ENCODE assay signal across 15 mouse cellular contexts in the genomic region with DNA sequence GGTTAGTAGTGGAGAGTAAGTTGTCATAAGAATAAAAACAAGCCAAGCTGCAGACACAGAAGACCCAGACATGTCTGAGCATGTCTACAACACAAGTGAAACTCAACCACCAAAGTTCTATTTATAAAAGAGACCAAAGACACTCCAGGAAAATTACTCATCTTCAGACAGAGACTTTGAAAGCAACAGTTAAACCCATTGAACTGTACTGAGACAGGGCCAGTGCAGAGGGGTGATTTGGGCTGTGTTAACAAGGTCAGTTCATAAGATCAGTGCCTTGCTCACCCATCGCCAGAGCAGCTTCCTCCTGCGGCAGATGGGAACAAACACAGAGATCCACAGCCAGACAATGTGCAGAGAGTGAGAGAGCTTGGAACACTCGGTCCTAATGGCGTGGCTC. TPM values are rescaled to one million over a fixed set of nuclear protein-coding genes. Genes with fewer than 3 reads are reported as not detected.
DNase-seq lines count a peak whose midpoint lies in the region; ATAC-seq and TF ChIP-seq lines count a peak whose summit lies in the region.
"Had no signal": no experiment of that assay in that cellular context is flagged by ENCODE, and none has a peak within 500 bp of the region (broad histone marks: within the 10 kb centered on the region; RNA-seq: fewer than 3 reads in every experiment).

No protein-coding gene starts in this region.

- H3K4me3 ChIP-seq in kidney, adult 2 months (ENCODE audit: insufficient read depth, low read depth, low read length) = no peak overlapping the region
- no peak overlapping the region for H3K4me3 ChIP-seq in C2C12 (ENCODE audit: insufficient read depth, poor library complexity, severe bottlenecking)
- peak overlapping the region; percentile 18; the same call in 1 of the 2 replicates for H3K4me3 ChIP-seq in bone marrow macrophage, adult 2 months (ENCODE audit: insufficient read depth, low read length)
- no peak overlapping the region for H3K4me3 ChIP-seq in stomach, postnatal 0 days (ENCODE audit: low read depth, low read length)
- H3K4me3 ChIP-seq in hindbrain, embryonic 10.5 days = no peak overlapping the region
- H3K4me3 ChIP-seq: heart, embryonic 15.5 days; liver, embryonic 15.5 days; midbrain, embryonic 13.5 days had no signal

- no peak overlapping the region for H3K4me2 ChIP-seq in stomach, postnatal 0 days (replicated peaks; ENCODE audit: low read depth)
- H3K4me2 ChIP-seq: heart, embryonic 15.5 days; liver, embryonic 15.5 days; midbrain, embryonic 13.5 days had no signal

- 36% methylated on average over 4 of the region's 4 CpGs for WGBS in kidney, adult 2 months
- WGBS in stomach, postnatal 0 days = 26% methylated on average over 4 of the region's 4 CpGs
- 70% methylated on average over 4 of the region's 4 CpGs for WGBS in hindbrain, embryonic 10.5 days

- no peak for TF ChIP-seq CTCF in kidney, adult 2 months (conservative IDR thresholded peaks at IDR 0.05; ENCODE audit: insufficient read depth, insufficient read length, low read depth, low read length)
- no peak for TF ChIP-seq CTCF in C2C12 (IDR thresholded peaks at IDR 0.05; ENCODE audit: control insufficient read depth, insufficient read depth, insufficient read length)
- no peak for TF ChIP-seq CTCF in bone marrow macrophage, adult 2 months (IDR thresholded peaks at IDR 0.05; ENCODE audit: low read depth, low read length)
- no peak for TF ChIP-seq CTCF in stomach, postnatal 0 days (IDR thresholded peaks at IDR 0.05; ENCODE audit: low read depth)

- H3K79me3 ChIP-seq in C2C12 (ENCODE audit: low read depth) = no peaks in the 10 kb centered on the region

- H3K9ac ChIP-seq in stomach, postnatal 0 days (ENCODE audit: low read length) = no peak overlapping the region
- H3K9ac ChIP-seq: heart, embryonic 15.5 days; liver, embryonic 15.5 days; midbrain, embryonic 13.5 days had no signal

- H3K9me3 ChIP-seq in stomach, postnatal 0 days (ENCODE audit: control insufficient read depth, low read length) = no peaks in the 10 kb centered on the region
- no peaks in the 10 kb centered on the region for H3K9me3 ChIP-seq in hindbrain, embryonic 10.5 days
- H3K9me3 ChIP-seq: heart, embryonic 15.5 days; liver, embryonic 15.5 days; midbrain, embryonic 13.5 days had no signal

- no peak overlapping the region for H3K27ac ChIP-seq in kidney, adult 2 months (ENCODE audit: insufficient read depth, low read depth, low read length)
- peak overlapping the region; percentile 98 for H3K27ac ChIP-seq in bone marrow macrophage, adult 2 months (ENCODE audit: insufficient read depth, low read depth, low read length)
- no peak overlapping the region for H3K27ac ChIP-seq in stomach, postnatal 0 days (replicated peaks)
- H3K27ac ChIP-seq in hindbrain, embryonic 10.5 days = no peak overlapping the region
- H3K27ac ChIP-seq: heart, embryonic 15.5 days; liver, embryonic 15.5 days; midbrain, embryonic 13.5 days had no signal

- peak overlapping the region; percentile 50 for H3ac ChIP-seq in C2C12 (ENCODE audit: control insufficient read depth, insufficient read length, low read depth)

- no peaks in the 10 kb centered on the region for H3K36me3 ChIP-seq in kidney, adult 2 months (ENCODE audit: control insufficient read depth, insufficient read depth, low read length)
- H3K36me3 ChIP-seq in C2C12 (ENCODE audit: control insufficient read depth, insufficient read depth) = no peaks in the 10 kb centered on the region
- no peaks in the 10 kb centered on the region for H3K36me3 ChIP-seq in stomach, postnatal 0 days (ENCODE audit: control insufficient read depth, insufficient read depth, low read length)
- H3K36me3 ChIP-seq in hindbrain, embryonic 10.5 days = no peaks in the 10 kb centered on the region
- H3K36me3 ChIP-seq: heart, embryonic 15.5 days; liver, embryonic 15.5 days; midbrain, embryonic 13.5 days had no signal

- peaks cover 2% of the 10 kb centered on the region for H3K27me3 ChIP-seq in kidney, adult 2 months (replicated peaks; ENCODE audit: control insufficient read depth, insufficient read depth, low read length)
- no peaks in the 10 kb centered on the region for H3K27me3 ChIP-seq in C2C12 (ENCODE audit: control insufficient read depth, insufficient read depth, insufficient read length)
- H3K27me3 ChIP-seq in stomach, postnatal 0 days (ENCODE audit: control insufficient read depth, insufficient read depth, low read length) = no peaks in the 10 kb centered on the region
- H3K27me3 ChIP-seq in hindbrain, embryonic 10.5 days (ENCODE audit: insufficient read depth, poor library complexity, severe bottlenecking) = peaks cover 8% of the 10 kb centered on the region
- H3K27me3 ChIP-seq: heart, embryonic 15.5 days had no signal

- H3K79me2 ChIP-seq in C2C12 (ENCODE audit: control insufficient read depth, insufficient read depth) = no peaks in the 10 kb centered on the region

- peak; percentile 7 for DNase-seq in kidney, adult 2 months
- DNase-seq in kidney, adult 8-10 months = no peak
- DNase-seq in 3134 (ENCODE audit: extremely low read depth, insufficient read length, low spot score) = peak; percentile 30
- no peak for DNase-seq in stomach, postnatal 0 days (ENCODE audit: low spot score)
- DNase-seq in hindbrain, embryonic 10.5 days (ENCODE audit: low spot score) = no peak
- DNase-seq: heart, adult 18-20 months; lung, postnatal 10 days; retina, postnatal 1 day; right cerebral cortex, postnatal 4 days had no signal

- no peak for TF ChIP-seq POLR2A in kidney, adult 2 months (IDR thresholded peaks at IDR 0.05; ENCODE audit: low read depth, low read length)
- no peak for TF ChIP-seq POLR2A in bone marrow macrophage, adult 2 months (IDR thresholded peaks at IDR 0.05; ENCODE audit: borderline replicate concordance, low read depth, low read length)

- no peaks in the 10 kb centered on the region; the same call in 1 of the 2 replicates for H3K4me1 ChIP-seq in kidney, adult 2 months (ENCODE audit: control insufficient read depth, insufficient read depth, low read length)
- H3K4me1 ChIP-seq in bone marrow macrophage, adult 2 months (ENCODE audit: control insufficient read depth, insufficient read depth, low read length) = peaks cover 15% of the 10 kb centered on the region
- H3K4me1 ChIP-seq in stomach, postnatal 0 days (replicated peaks; ENCODE audit: control insufficient read depth, insufficient read depth) = no peaks in the 10 kb centered on the region
- H3K4me1 ChIP-seq in hindbrain, embryonic 10.5 days (replicated peaks) = peaks cover 15% of the 10 kb centered on the region

- no peak for ATAC-seq in stomach, postnatal 0 days (ENCODE audit: low FRiP score, low TSS enrichment)
- ATAC-seq: forebrain, embryonic 16.5 days; midbrain, embryonic 13.5 days had no signal

- no peak for TF ChIP-seq EP300 in stomach, postnatal 0 days (optimal IDR thresholded peaks at IDR 0.05)

TF ChIP-seq in C2C12, 6 proteins besides CTCF, POLR2A, EP300 and RAD21:
- no peak for TF ChIP-seq MYOG (IDR thresholded peaks at IDR 0.05; ENCODE audit: control insufficient read depth, extremely low read depth, insufficient read length)

RNA-seq across cellular contexts. Expression of gene Map3k7, which starts 22.3 kb away (rescaled TPM):
- 34.8 and 44.1 TPM in 2 replicates for polyA plus RNA-seq in kidney, adult 2 months (2012; rRNA removed)
- 17.8 TPM for polyA plus RNA-seq in C2C12 (2012; fragmentation: generic; extraction: Trizol)
- polyA plus RNA-seq in bone marrow macrophage, adult 2 months (2012; ENCODE audit: insufficient read depth, insufficient read length, missing spikeins) = 30.0 and 30.7 TPM in 2 replicates
- 12.9 and 14.2 TPM in 2 replicates for polyA plus RNA-seq in stomach, postnatal 0 days (2015; fragmentation: Nextera tagmentation; extraction: Ambion mirVana)
- 40.3 and 44.3 TPM in 2 replicates for polyA plus RNA-seq in hindbrain, embryonic 10.5 days (2016; fragmentation: Nextera tagmentation; extraction: Ambion mirVana)

Comparison
In these comparisons a context has a peak if more than half of its experiments do, and no peak if none do; other contexts are left out.
1. DNase-seq: peak in kidney, adult 2 months (single experiment) and 3134 (single experiment); none in kidney, adult 8-10 months (0 of 2), stomach, postnatal 0 days (single experiment) and hindbrain, embryonic 10.5 days (single experiment).